Mouse (Mus musculus) kidney, postnatal 25 days (tissue): ENCODE data around the gene Ces5a.
A peak's percentile ranks its signal among the peaks of the same experiment; 100 is the strongest.
"Not testable (repeated sequence)": the region's sequence is repeated elsewhere in the genome, so short reads cannot be mapped to it uniquely, and the experiment has no call there.

Source experiments
- DNase-seq, 2 experiments: peaks; one replicate each; pipeline ENCODE4 v3.0.0; 2021; ENCODE audit warnings: mixed read lengths in 2 of 2

Gene Ces5a

DNA sequence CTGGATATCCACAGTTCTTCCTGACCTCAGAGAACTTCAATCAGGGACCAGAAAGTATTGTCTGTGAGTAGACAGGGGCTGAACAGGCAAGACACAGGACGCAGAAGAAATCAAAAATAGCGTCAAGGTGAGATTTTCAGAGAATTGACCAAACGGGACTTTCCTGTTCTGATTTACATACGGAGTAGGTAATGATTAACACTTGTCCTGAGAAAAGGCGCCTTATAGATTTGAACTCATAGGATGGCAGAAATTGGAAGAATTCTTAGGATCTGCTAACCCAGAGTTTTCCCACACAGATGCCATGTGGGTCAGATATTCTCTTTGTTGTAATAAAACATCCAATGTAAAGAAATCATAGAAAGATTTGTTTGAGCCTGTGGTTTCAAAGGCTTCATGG, at the start of gene Ces5a:
Ces5a (minus strand) TSS at position 101 of the 400 bp plus-strand sequence.
- DNase-seq, result no peak

DNA sequence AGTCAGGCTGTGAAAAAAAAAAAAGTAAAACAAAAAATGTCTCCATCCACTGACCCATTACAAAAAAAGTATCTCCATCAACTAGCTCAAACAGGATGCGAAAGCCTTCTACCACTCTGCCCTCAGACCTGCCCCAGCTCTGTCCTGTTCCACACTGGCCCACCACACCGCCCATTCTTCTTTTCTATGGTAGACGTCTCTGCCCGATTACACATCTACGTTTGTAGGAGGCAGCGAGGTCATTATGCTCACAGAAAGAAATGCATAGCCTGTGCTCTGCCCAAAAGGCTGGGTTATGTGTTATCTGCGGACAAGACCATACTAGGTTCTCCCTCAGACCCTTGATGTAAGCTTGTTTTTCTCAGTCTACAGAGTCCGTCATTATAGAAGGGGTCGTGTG, 37.2 kb upstream of the Ces5a start:
- DNase-seq, result no peak

DNA sequence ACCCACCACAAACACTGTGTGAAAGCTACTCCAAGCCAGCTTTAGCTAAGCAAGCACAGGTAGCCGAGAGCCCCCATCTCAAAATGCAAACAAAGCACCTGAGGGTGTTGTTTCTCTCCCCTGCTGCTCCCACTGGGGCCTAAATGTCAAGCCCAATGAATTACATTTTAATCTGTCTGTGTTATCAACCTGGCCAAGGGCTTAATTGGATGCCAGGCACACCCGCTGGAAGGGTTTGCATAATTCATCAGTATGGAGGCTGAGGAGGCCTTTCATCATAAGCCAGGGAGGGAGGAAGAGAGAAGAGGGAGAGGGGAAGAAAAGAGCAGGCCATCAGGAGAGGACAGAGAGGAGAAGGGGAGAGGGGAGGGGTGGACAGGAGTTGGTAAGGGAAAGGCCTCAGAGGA, 36.5 kb upstream of the Ces5a start:
- DNase-seq, result no peak

DNA sequence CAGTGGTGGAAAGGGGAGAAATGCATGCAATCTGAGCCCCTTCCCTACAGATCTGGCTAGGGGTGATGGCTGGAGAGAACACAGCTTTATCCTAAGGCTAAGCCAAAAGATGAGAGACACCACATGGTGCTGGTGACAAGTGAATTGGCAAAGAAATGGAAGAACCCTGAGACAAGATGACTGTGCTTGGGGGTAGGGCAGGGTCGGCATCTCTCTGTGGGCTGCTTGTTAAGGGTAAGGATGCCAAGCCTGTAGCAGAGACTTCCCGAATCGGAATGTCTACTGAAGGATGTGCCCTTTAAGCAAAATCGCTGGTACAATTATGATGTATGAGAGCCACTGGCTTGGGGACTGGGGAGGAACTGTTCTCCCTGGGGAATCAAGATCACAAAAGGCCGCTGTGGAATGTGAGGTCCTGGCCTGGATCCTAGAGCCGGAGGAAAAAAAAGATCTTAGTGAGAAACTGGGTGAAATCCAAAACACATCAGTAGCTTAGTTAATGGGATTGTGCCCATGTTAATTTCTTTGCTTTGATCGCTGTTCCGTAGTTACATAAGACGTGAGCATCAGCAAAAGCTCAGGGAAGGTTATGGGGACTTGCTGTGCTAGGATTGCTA, 35.8 kb upstream of the Ces5a start:
- DNase-seq, result peak; percentile 54 to 68

DNA sequence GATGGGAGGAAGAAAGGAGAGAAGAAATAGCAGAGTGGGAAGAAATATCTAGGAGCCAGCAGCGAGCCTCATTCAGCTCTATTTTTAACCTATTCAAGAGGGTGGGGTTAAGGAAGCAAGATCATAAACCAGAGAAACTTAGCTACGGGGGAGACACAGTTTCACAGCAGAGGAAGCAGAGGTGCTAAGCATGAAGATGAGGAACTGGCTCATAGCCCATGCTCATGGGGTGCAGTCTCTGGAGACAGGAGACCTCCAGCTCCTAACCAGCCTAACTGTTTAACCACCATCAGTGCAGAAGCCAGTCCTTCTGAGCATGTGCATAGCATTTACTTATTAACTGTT, 34.5 kb upstream of the Ces5a start:
- DNase-seq, result no peak

DNA sequence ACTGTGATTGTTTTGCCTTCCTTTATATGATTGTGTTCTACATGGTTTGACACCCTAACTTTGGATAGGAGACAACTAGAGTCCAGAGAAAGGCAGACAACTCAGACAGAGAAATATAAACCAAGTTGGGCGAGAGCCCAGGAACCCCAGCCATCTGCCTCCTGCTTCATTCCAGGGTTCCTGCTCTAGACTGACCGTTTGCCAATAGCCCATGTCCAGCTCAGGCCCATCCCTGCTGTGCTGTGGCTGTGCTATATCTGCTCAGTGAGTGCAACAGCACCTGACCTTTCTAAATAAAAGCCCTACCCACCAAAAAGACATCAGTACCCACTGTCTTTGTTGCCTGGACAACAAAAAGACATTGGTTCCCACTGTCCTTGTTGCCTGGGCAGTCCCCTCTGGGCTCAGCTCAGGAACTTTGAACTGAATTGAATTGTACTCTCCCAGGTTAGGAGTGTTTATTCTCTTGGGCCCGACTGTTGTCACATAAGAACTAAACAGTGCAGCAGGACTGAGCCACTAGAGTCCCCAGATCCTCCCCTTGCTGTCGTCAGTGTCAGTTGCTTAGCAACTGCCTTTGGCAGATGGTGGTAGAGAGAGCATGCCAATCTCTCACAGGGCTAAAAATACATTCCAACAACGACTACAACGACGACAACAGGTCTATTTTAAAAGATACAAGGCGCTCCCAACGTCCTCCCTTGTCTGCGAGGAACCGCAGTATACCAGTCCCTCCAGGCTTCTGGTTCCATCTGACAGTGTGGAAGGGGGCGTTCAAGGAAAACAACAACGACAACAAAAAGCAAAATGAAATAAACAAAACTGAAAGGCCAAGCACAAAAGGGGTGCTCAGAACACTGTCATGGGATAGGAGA, 33.9 kb upstream of the Ces5a start:
- DNase-seq, result peak in 1 of 2 experiments; percentile 58

DNA sequence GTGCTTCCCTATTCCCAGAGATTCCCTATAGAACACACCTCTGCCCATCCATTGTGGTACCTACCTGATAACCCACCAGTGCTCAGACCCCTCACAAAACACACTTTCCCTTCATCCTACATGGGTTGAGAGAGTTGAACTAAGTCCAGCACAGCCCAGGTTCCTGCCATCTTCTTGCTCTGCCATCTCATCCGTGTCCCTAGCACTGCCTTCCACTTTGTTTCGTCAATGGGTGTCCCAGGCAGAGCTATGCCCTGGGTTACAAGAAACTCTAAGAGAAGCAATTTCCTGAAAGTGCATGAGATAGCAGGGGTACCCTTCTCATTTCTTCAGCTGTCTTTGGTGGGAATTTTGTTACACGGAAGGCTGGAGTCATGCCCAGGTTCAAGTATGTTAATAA, 33.0 kb upstream of the Ces5a start:
- no peak for DNase-seq

DNA sequence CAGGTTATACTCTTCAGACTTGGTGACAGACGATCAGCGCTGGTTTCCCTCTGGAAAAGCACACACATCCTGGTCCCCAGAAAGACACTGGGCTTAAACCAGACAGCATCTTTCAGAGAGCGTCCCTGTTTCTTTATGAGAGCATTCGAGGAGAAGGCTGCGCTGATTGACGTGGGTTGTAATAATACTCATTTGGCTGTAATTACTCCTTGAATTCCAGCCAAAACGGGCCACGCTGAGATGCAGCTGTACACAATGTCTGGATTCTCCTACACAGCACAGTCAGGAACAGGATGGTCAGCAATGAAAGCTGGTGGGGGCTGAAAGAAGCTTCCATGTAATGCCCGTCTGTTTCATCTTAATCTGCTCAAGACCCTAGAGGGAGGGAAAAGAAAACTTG, 31.5 kb upstream of the Ces5a start:
- no peak for DNase-seq

DNA sequence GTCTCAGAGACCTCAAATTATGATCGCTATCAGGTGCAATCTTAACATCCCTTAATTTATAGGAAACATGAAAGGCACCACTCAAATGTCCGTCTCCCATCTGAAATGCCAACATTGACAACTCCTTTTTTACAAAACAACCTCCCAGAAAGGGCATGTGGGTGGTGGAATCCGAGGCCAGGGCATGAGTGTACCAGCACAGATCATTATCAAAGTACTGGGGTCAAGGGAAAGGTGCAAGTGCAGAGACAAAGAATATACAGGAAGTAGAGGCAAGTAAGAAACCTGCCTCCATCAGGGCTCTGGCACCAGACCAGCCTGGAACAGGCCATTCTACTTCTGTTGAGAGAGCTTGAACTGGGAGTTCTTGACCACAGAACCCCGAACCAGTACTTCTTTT, 29.0 kb upstream of the Ces5a start:
- no peak for DNase-seq

DNA sequence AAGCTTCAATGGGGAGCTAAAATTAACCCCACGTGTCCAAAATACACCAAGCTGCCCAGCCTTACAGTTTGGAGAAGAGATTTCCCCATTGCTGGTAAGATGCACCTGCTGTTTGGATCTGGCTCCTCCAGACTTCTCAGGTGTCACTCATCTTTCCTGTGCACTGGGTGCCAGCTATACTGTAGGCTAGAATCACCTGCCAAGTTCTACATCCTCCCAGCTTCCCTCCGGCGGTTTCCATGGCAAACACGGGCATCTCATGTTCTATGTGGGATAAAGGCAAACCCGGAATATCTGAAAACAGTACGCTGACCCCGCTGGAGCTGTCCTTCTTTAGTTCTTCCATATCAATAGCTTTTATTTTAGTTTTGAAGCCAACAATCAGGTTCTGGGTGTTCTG, 27.9 kb upstream of the Ces5a start:
- DNase-seq, result no peak

DNA sequence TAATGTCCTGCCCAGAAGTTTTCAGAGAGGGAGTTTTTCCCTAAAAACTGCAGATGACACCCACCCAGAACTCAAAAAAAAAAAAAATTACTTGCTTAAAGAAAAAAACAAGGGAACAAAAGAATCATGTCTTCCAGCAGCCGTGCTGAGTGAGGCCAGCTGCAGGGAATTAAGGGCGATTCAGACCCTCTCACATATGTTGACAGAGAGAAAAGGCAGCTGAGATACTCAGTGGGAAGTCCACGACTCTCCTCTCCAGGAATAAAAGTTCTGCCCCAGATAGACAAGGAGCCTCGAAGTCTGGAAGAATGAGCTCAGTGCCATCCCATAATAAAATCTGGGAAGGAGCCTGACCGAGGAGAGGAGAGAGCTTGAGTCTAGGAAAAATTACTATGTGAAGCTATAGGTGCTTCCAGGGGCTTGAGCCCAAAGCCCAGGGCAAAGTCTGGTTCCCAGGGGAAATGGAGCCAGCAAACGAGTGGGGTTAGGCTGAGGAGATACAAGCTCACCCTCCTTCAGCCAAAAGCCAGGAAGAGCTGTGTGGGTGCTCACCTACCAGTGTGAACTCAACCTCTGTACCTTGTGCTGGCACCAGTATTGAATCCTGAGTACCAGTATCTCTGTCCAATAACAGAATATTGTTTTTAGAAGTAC, 27.1 kb upstream of the Ces5a start:
- no peak for DNase-seq

DNA sequence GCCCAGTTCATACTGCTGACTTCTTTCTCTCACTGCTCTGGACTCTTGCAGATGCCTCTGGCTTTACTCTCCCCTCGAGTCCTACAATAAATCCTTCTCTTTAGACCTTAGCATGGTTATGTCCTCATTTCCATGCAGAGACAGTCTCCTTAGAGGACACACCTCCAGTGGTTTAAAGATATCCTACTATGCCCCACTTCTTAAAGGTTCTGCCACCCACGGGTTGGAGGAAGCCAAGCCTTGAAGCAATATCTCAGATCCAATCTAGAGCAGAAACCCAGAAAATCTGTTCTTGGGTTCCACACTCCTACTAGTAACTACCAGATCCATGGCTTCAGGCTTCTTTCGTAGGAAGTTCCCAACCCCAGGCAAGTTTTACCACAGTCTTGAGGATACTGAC, 25.6 kb upstream of the Ces5a start:
- DNase-seq, result no peak

DNA sequence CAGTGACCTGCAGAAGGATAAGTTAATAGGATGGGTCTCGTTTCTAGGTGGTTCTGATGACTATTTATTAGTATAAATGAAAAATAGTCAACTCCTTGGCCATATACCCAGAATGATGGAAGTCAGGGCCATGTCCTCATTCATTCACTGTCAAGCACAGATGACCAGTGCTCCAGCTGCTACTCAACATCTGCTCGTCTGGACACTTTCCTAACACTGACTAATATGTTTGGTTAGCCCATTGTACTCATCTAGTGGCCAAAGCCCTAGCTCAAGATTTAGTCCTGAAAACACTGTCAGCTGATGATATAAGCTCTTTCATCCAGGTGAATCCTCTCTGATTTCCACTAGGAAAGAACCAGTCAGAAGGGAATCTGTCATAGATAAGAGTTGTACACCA, 24.1 kb upstream of the Ces5a start:
- DNase-seq, result no peak

DNA sequence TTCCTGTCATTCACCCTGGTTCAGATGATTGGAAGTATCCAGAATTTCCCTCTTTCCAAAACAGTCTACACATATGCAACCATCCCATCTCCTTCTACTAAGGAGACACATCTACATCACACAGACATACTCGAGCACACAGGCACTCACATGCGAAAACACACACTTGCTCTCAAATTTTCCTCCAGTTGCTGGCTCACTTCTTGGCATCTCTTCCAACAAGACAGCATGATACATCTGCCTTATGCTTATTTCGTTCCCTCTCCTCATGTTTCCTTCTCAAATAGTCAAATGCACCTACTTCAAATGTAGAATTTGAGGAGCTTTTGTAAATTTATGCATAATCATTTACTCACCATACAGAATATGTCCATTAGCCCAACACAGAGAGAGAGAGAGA, 33.0 kb downstream of the Ces5a start:
- DNase-seq, result no peak

DNA sequence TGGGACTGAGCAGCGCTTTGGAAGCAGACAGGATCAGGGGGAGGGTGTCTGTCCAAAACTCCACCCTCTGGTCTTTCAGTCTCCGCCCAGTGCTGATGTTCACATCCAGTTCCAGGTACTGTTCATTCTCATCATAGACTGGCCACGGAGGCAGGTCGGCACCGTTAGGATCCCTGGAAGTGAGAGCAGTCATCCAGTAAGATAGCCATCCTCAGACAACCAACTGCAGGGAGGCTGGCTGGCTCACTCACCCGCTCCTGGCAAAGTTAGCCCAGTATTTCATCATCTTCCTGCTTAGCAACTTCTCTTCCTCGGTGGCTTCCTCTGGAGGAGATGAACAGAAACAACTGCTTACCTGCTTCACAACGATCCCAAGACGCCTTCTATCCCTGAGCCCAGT, 36.2 kb downstream of the Ces5a start:
- no peak for DNase-seq

DNA sequence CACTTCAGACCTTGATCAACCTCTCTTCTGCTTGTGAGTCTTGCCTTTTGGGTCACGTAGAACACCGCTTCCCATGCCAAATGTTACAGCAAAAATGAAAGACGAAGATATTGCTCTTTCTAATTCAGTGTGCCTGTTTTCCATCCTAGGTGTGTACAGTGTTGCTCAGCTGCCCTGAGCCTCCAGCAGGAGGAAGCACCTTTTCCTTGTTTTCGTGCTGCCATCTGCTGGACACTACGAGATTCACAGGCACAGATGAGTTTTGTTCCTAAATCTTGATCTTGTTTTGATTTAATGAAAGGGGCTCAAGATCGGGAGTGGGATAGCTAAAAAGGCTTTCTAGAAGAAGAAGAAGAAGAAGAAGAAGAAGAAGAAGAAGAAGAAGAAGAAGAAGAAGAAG, 40.3 kb downstream of the Ces5a start:
- peak; percentile 41 to 57 for DNase-seq

DNA sequence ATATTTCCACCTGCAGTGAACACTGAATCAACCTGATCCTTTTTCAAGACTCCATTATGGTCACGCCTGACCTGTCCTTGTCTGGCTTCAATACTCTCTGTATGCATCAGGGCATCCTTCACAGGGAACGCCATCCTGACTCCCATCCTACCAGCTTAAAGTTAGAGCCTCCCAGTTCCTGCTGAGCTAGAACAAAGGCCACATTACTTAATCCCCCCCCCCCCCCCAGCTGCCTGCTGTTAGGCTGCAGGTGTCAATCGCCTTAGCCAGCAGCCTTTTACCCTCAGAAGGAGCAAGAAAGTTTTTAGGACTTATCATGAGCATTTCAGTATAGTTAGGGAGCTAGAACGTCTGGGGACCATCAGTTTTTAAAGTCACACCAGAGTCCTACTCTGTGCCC, 46.9 kb downstream of the Ces5a start:
- DNase-seq, result no peak

DNA sequence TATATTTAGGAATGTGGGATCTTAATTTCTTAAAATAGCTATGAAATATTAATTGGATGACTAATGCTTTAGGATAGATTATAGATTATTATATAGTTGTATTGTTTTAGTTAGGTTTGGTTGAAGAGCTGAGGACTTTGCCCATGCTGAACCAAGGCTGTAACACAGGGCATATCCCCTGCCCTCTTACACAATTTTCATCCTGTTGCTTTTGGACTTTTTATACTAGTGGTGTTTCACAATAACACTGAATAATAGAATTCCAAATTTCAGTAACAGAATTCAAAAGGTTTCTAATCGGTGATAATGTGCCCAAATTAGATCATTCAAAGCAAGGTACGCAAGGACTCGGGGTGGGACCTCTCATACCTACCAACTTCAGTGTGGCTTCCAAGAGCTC, 57.4 kb downstream of the Ces5a start:
- no peak for DNase-seq

DNA sequence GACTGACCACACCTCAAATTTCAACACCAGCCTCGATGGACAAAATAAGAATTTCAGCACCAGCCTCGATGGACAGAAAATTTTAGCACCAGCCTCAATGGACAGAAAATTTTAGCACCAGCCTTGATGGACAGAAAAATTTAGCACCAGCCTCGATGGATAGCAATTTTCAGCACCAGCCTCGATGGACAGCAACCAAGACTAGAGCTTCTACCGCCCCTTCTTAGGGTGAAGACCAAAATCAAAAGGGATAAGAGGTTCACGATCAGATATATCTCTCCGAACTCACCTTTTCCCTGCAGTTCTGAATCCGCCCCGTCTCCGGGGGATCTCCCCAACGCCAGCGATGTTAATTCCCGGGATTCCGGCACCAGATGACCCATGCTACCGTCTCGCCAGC, 65.9 kb downstream of the Ces5a start:
- DNase-seq, result not testable (repeated sequence)

DNA sequence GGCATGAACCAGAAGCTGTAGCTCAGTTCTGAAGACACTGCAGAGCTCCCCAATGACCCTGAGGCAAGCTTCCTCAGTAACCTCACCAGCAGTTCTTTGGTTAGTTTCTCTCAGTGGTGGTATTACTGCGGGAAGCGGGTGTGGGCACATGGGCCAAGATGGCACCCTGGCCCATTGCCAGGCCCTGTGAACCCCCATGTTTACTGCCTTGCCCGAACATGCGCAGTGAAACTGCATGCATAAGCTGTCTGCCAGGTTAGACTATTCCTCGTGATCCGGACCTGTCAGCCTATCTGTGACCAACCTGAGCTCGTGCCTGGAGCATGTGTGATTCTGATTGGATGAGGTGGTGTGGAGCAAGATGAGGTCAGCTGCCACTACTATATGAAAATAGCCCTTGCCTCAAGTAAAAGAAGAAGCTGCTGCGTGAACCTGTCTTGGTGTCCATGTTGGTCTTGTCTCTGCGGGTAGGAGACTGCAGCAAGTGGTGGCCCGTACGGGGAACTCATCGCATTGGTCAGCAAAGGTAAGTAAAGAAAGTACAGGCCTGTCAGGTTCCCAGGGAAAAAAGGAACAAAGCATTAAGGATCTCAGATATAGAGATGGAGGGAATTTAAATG, 81.3 kb downstream of the Ces5a start:
- no peak for DNase-seq
